Mouse (Mus musculus): ENCODE measurements around the gene Cln5. TPM values are rescaled to one million over a fixed set of nuclear protein-coding genes. Genes with fewer than 3 reads are reported as not detected.

The Cln5 gene
- polyA plus RNA-seq, 2 experiments = 20.6 to 34.2 TPM

DNA sequence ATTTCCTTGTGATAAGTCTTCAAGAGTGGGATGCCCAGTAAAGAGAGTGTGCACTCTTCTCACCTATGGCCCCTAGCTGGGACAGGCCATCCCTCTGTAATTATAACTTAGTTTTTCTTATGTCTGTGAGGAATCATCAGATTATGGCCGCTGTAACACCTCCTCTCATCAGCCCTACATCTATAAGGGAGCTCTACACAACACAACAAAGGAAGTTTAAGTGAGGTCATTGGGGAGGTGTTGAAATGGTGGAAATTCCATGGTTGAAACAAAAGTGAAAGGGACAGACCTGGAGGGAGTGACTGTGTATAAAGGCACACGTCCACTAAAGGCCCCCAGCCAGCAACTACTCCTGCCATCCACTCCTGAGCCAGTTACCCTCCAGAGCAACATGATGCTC, 23.3 kb upstream of the Cln5 start, which contains the start of gene Acod1:
Acod1 (plus strand) TSS at position 301 of the 400 bp plus-strand sequence.
- no peak for TF ChIP-seq POLR2A (IDR thresholded peaks at IDR 0.05; ENCODE audit: borderline replicate concordance, extremely low read depth, insufficient read depth, insufficient read length)
- ATAC-seq (ENCODE audit: low FRiP score, low read depth) (no peak), DNase-seq (ENCODE audit: low spot score) (no peak)
- no peak within 1 kb of the TSS for H3K27ac ChIP-seq (replicated peaks; ENCODE audit: low read depth, low read length)
- no peak within 1 kb of the TSS for H3K9ac ChIP-seq (ENCODE audit: low read depth, low read length, severe bottlenecking)
- no peak within 1 kb of the TSS for H3K4me3 ChIP-seq (replicated peaks; ENCODE audit: low read length)
- H3K4me2 ChIP-seq (replicated peaks; ENCODE audit: low read depth, low read length, severe bottlenecking) = no peak within 1 kb of the TSS
- no peaks in the 10 kb centered on the region for H3K4me1 ChIP-seq (ENCODE audit: control insufficient read depth, insufficient read depth, low read length)
- H3K36me3 ChIP-seq (ENCODE audit: control insufficient read depth, insufficient read depth, low read length) = no peaks in the 10 kb centered on the region
- WGBS = 71% methylated on average over 2 of the region's 2 CpGs
- H3K9me3 ChIP-seq (ENCODE audit: control insufficient read depth, low read length) = no peaks in the 10 kb centered on the region
- no peaks in the 10 kb centered on the region for H3K27me3 ChIP-seq (ENCODE audit: control insufficient read depth, insufficient read depth, low read length)

DNA sequence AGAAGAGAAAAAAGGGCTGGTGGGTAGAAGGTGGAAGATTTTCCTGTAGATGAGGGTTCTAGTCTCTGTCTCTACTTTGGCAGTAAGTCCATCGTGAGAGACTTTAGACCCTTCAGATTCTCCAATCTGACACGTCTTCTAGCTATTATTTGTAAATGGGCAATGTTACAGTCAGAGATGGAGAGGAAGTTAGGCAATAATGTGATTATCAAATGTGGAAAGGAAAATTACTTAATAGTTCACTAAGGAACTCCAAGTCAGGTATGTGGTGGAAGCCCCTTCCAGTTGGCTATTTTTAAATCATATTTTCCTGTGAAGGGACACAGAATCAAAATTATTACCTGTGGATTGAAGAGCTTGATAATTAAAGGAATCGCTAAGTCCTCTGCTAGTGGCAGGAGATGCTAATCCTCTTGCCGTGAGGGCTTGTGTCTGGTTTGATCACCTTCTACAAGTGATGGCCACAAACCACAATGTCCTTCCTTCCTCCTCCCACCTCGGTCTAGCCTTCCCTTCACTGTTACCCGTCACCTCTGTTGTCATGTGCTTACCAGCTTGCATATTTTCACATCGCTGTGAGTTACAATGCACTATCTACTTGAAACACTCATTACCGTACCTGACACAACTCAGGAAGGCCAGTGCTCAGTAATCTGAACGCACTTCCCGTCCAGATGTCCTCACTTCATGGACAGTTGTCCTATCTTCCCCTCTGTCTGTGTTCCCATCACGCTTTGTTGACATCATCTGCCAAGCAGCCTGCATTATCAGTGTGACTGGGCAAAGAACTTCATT, 21.5 kb upstream of the Cln5 start:
- no peak overlapping the region for H3K4me3 ChIP-seq (replicated peaks; ENCODE audit: low read length)
- H3K9me3 ChIP-seq (ENCODE audit: control insufficient read depth, low read length) = no peaks in the 10 kb centered on the region
- no peaks in the 10 kb centered on the region for H3K4me1 ChIP-seq (ENCODE audit: control insufficient read depth, insufficient read depth, low read length)
- H3K27ac ChIP-seq (replicated peaks; ENCODE audit: low read depth, low read length) = no peak overlapping the region
- ATAC-seq (ENCODE audit: low FRiP score, low read depth) (no peak), DNase-seq (ENCODE audit: low spot score) (no peak)
- H3K4me2 ChIP-seq (replicated peaks; ENCODE audit: low read depth, low read length, severe bottlenecking) = no peak overlapping the region
- H3K36me3 ChIP-seq (ENCODE audit: control insufficient read depth, insufficient read depth, low read length) = no peaks in the 10 kb centered on the region
- 86% methylated on average over 11 of the region's 11 CpGs for WGBS
- no peaks in the 10 kb centered on the region for H3K27me3 ChIP-seq (ENCODE audit: control insufficient read depth, insufficient read depth, low read length)
- no peak overlapping the region for H3K9ac ChIP-seq (ENCODE audit: low read depth, low read length, severe bottlenecking)
- no peak for TF ChIP-seq POLR2A (IDR thresholded peaks at IDR 0.05; ENCODE audit: borderline replicate concordance, extremely low read depth, insufficient read depth, insufficient read length)

DNA sequence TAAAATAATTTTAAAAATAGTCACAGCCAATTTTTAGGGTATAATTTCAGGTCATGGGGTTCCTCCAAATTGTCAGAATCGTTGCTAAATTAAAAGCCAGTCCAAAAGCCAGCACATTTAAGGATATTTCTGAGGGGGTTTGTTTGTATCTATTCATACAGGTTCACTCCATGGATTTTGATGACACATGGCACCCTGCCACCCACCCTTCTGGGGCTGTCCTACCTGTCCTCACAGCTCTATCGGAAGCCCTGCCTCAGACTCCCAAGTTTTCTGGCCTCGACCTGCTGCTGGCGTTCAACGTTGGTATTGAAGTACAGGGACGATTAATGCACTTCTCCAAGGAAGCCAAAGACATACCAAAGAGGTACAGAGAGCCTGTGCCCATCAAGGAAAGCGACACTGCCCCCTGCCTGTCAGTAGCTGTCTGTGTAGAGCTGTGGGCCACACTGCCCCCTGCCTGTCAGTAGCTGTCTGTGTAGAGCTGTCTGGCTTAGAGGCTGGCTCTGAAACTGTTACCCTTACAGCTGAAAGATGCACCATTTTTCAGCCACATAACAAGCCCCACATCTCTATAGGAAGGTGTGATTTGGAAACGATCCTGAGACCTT, 18.8 kb upstream of the Cln5 start:
- no peaks in the 10 kb centered on the region for H3K4me1 ChIP-seq (ENCODE audit: control insufficient read depth, insufficient read depth, low read length)
- H3K36me3 ChIP-seq (ENCODE audit: control insufficient read depth, insufficient read depth, low read length) = no peaks in the 10 kb centered on the region
- no peaks in the 10 kb centered on the region for H3K9me3 ChIP-seq (ENCODE audit: control insufficient read depth, low read length)
- WGBS = 44% methylated on average over 8 of the region's 8 CpGs
- no peak overlapping the region for H3K9ac ChIP-seq (ENCODE audit: low read depth, low read length, severe bottlenecking)
- DNase-seq (ENCODE audit: low spot score) (peak; percentile 42), ATAC-seq (ENCODE audit: low FRiP score, low read depth) (peak; percentile 57; the same call in 1 of the 2 replicates)
- H3K4me3 ChIP-seq (replicated peaks; ENCODE audit: low read length) = no peak overlapping the region
- no peak for TF ChIP-seq POLR2A (IDR thresholded peaks at IDR 0.05; ENCODE audit: borderline replicate concordance, extremely low read depth, insufficient read depth, insufficient read length)
- no peaks in the 10 kb centered on the region for H3K27me3 ChIP-seq (ENCODE audit: control insufficient read depth, insufficient read depth, low read length)
- H3K27ac ChIP-seq (replicated peaks; ENCODE audit: low read depth, low read length) = no peak overlapping the region
- H3K4me2 ChIP-seq (replicated peaks; ENCODE audit: low read depth, low read length, severe bottlenecking) = no peak overlapping the region

DNA sequence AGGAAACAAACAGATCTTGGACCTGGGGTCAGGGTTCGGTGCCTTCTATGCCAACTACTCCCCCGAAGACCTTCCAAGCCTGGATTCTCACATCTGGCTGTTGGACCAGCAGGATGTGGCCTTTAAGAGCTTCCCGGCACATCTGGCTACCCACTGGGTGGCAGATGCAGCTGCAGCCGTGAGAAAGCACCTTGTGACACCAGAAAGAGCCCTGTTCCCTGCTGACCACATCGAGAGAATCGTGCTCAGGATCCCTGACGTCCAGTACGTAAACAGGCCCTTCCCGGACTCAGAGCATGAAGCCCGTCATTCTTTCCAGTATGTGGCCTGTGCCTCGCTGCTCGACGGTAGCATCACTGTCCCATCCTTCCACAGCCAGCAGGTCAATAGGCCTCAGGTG, 15.3 kb upstream of the Cln5 start:
- no peak overlapping the region for H3K4me3 ChIP-seq (replicated peaks; ENCODE audit: low read length)
- WGBS = 82% methylated on average over 13 of the region's 13 CpGs
- no peak overlapping the region for H3K27ac ChIP-seq (replicated peaks; ENCODE audit: low read depth, low read length)
- H3K4me2 ChIP-seq (replicated peaks; ENCODE audit: low read depth, low read length, severe bottlenecking) = no peak overlapping the region
- H3K27me3 ChIP-seq (ENCODE audit: control insufficient read depth, insufficient read depth, low read length) = no peaks in the 10 kb centered on the region
- DNase-seq (ENCODE audit: low spot score) = no peak
- H3K9ac ChIP-seq (ENCODE audit: low read depth, low read length, severe bottlenecking) = no peak overlapping the region
- TF ChIP-seq POLR2A (IDR thresholded peaks at IDR 0.05; ENCODE audit: borderline replicate concordance, extremely low read depth, insufficient read depth, insufficient read length) = no peak
- H3K36me3 ChIP-seq (ENCODE audit: control insufficient read depth, insufficient read depth, low read length) = no peaks in the 10 kb centered on the region
- no peaks in the 10 kb centered on the region for H3K9me3 ChIP-seq (ENCODE audit: control insufficient read depth, low read length)
- H3K4me1 ChIP-seq (ENCODE audit: control insufficient read depth, insufficient read depth, low read length) = no peaks in the 10 kb centered on the region
- ATAC-seq (ENCODE audit: low FRiP score, low read depth) = no peak

DNA sequence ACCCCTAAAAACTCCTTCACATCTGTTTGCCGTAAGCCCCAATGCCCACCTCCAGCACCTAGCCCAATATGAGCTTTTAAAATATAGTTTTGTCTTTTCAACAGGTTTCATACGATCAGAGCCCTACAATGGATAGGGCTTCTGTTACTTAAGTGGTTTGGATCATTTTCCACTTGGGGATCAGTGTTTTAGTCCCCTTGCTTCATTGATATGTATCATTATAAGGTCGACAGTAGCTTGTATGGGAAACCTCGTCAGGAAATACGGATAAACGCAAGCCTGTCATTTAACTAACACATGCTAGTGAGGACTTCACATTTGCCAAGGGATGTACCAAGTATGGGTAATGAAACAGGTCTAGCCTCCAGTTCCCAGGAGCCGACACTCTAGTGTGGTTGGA, 13.4 kb upstream of the Cln5 start:
- WGBS = 72% methylated on average over 7 of the region's 7 CpGs

More for the DNA sequence above, 13.4 kb upstream of the Cln5 start:
- ATAC-seq (ENCODE audit: low FRiP score, low read depth) (no peak), DNase-seq (ENCODE audit: low spot score) (no peak)
- no peaks in the 10 kb centered on the region for H3K27me3 ChIP-seq (ENCODE audit: control insufficient read depth, insufficient read depth, low read length)
- no peaks in the 10 kb centered on the region for H3K9me3 ChIP-seq (ENCODE audit: control insufficient read depth, low read length)
- TF ChIP-seq POLR2A (IDR thresholded peaks at IDR 0.05; ENCODE audit: borderline replicate concordance, extremely low read depth, insufficient read depth, insufficient read length) = no peak
- H3K9ac ChIP-seq (ENCODE audit: low read depth, low read length, severe bottlenecking) = no peak overlapping the region
- no peaks in the 10 kb centered on the region for H3K36me3 ChIP-seq (ENCODE audit: control insufficient read depth, insufficient read depth, low read length)
- H3K4me3 ChIP-seq (replicated peaks; ENCODE audit: low read length) = no peak overlapping the region
- no peaks in the 10 kb centered on the region for H3K4me1 ChIP-seq (ENCODE audit: control insufficient read depth, insufficient read depth, low read length)
- no peak overlapping the region for H3K27ac ChIP-seq (replicated peaks; ENCODE audit: low read depth, low read length)
- no peak overlapping the region for H3K4me2 ChIP-seq (replicated peaks; ENCODE audit: low read depth, low read length, severe bottlenecking)

All from limb, embryonic 14.5 days (tissue).